Mouse (Mus musculus) spleen, adult 2 months (tissue): ENCODE data around the gene Atg101.

Experiments used
- CTCF ChIP-seq: fragments of 200-500 bp; IDR thresholded peaks from 2 replicates; pipeline ENCODE4 v1.5.1; 2011; ENCODE audit warnings: mild to moderate bottlenecking, inconsistent platforms; ENCODE audit not compliant: insufficient read depth, insufficient read length, insufficient replicate concordance; ENCODE audit errors: extremely low read depth
- POLR2A ChIP-seq: fragments of 200-500 bp; IDR thresholded peaks from 2 replicates; pipeline ENCODE4 v1.6.1; 2011; ENCODE audit warnings: low read depth, low read length, inconsistent platforms

- TF ChIP-seq POLR2A = no peak
- TF ChIP-seq CTCF = no peak
These were observed 6.3 kb downstream of the Atg101 start for GRCm38 (mm10) chr15:101290354-101290753.
